Mouse (Mus musculus): ENCODE data around the gene Grm2.
"Not testable (repeated sequence)": the region's sequence is repeated elsewhere in the genome, so short reads cannot be mapped to it uniquely, and the experiment has no call there.

The Grm2 gene

DNA sequence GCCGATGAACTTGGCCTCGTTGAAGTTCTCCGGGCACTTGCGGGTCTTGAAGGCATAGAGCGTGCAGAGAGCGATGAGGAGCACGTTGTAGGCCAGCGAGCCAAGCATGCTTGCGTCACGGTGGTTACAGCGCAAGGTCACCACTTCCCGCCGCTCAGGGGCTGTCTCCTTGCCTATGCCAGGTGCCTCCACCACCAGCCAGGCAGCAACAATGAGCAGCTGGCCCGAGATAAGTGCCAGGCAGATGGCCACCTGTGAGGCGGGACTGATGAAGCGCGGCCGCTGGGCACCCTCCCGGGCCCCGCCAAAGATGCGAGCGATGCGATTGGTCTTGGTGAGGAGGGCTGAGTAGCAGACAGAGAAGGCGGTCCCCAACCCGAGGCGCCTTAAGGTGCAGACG is 8.7 kb downstream of the Grm2 start:
- no peak for DNase-seq

DNA sequence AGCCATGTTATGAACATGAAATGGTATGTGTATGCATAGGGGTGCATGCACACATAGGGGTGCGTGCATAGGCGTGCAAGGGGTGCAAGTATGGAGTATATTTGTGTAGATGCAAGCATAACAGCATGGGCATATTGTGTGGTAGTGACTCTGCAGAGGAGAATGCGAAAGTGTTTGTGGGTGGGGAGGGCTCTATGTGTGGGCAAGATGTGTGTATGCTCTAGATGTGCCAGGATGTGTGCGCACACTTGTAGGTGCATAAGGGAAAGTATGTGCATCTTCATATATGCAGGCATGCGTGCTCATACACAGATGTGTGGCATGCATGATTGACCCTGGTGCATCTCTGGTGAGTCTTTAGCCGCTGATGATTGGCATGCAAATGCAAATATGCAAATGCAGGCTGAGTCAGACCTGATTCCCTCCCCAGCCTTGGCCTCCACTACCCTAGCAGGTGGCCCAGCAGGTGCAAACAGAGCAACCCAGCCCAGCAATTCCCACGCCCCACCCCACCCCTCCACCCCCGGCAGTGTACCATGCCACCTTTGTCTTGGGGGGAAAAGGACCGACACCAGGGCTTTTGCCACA is 10.1 kb downstream of the Grm2 start:
- no peak for DNase-seq

DNA sequence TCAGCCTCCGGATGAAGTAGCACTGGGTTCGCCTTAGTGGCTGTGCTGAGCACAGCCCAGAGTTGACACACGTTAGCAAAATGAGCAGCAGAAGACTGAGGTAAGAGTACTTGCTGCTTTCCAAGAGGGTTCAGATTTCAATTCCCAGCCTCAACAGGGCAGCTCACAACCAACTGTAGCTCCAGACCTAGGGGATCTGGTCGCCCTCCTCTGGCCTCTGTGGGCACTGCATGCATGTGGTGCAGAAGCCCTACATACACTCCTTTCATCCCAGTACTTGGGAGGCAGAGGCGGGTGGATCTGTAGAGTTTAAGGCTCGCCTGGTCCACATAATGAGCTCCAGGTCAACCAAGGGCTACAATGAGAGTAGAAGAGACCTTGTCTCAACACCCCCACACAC is 12.1 kb downstream of the Grm2 start:
- DNase-seq, result no peak

DNA sequence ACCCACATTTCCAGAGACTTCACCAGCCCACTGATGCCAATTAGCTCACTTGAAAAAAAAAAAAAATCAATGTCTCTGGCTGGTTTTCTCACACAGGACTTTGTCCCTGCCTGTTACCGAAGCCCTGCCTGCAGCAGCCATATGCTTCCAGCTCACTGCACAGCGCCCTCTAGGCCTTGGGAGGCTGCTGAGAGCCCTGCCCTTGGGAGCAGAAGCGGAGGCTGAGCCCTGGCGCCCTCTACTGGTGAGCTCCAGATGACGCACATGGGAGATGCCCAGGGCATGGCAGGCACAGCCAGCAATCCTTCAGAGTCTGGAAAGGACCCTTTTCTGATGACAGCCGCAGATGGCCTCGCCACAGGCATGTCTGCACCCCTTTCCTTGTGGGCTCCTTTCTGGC is 12.8 kb downstream of the Grm2 start:
- peak; percentile 56 for DNase-seq

DNA sequence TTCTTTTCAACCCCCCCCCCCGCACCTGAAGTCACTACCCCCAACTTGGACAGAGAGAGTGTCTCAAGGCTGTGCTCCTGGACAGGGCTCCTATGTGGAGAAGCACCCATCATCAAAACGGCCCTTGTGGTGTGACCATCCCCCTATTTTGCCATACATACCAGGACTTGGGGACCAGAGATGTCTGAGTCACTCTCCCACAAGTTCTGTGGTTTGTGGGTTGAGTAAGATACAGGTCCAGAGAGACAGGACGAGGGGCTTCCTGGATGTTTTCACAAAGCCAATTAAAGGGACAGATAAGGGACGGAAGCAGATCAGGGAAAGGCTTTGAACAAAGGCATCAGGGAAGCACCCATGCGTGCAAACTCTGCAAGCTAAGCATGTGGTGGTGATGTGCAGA is 14.5 kb downstream of the Grm2 start:
- DNase-seq, result no peak

DNA sequence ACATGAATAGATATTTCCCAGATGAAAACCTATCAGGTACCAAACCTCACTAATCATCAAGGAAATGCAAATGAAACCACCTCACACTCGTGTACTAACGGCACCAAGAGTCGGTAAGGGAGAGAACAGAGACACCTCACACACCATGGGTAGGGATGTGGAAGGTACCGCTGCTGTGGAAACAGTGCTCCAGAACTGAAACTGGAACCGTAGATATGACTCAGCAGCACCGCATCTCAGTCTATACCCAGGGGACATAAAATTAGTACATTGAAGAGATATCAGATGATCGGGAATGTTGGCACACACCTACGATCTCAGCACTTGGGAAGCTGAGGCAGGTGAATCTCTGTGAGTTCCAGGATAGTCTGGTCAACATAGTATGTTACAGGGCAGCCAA is 17.7 kb downstream of the Grm2 start:
- no peak for DNase-seq

DNA sequence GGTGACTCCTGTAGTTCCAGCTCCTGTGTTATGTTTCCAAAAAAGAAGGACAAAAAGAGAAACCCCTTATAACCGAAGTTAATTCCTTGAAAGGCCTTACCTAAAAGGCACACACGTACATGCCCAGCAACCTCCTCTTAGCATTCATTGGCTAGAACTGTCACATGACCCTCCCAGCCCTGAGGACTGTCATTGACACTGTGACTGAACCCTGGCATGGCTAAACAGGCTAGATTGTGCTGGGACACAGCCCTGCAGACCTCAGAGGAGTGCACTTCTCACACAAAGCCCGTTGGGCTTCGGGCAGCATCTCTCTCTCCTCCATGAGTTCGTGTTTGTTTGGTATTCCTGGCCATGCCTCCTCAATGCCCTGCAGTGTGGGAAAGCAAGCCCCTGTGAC is 23.7 kb downstream of the Grm2 start:
- DNase-seq, result no peak

DNA sequence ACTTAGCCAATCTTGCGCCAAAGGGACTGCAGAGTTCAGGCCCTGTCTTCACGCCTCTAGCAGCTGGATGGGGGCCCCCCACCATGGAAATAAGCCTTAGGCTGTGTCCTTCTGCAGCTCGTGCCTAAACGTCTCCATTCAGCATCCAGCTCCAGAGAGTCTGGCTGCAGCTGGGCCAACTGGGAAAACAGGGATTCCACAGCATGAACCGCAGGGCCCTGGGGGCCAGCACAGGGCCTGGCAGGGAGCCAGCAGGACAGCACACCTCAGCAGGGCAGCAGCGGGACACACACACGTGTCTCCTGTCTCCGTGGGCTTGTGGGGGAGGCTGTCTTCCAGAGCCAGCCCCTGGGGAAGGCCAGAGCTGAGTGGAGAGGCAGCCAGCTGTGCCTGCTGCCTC is 28.1 kb downstream of the Grm2 start:
- DNase-seq, result not testable (repeated sequence)

DNA sequence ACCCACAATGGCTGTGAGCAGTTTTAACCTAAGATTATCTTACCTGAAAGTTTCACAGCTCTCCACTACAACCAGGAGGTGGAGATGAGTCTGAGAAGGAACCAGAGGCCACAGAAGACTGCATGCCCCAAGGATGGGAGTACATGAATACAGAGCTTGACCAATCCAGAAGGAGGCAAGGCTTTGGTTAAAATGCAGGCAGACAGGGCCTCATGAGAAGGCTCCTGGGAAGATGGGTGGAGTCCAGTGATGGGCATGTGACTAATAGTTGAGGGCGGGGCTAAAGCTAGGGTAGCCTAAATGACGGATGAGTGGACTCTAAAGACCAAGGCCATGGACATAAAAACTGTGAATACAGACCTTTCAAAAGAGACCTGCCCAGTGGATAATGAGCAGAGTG is 29.6 kb downstream of the Grm2 start, which contains the start of gene Iqcf6:
TSS of gene Iqcf6 (plus strand) at position 301 of the 400 bp plus-strand sequence.
- DNase-seq, result no peak

DNA sequence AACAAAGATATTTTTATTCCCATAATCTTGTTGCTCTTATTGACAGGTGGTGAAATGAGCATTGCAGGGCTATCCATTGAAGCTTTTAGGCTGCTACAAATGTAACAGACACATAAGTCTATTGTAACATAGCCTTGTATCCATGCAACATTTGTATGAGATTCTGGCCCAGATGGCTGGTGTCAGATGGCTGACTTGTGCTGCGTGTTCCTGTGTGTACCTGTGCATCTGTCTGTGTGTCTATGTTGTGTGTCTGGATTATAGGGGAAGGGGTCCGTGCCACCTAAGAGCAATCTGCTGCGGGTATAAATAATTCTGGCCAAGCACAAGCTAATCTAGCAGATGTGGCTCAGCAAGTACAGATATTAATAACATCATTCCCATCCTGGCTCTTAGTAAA is 38.4 kb downstream of the Grm2 start:
- DNase-seq, result no peak

DNA sequence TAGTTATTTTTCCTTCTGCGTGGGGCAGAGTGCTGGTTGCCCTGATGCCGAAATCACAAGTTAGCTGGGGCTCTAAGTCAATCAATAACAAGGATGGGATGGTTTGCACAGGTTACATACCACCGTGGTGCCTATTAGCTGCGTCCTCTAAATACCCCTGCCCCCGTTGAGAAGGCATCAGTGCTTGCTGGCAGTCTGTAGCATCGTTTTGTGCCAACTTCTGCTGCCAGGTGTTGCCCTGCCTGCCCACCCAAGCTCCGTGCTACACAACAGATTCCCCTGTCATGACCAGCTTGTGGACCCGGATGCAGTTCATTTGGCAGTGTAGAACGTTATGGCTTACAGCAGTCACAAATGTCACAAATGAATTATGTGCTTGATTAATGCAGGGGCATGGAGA is 39.6 kb downstream of the Grm2 start:
- no peak for DNase-seq

DNA sequence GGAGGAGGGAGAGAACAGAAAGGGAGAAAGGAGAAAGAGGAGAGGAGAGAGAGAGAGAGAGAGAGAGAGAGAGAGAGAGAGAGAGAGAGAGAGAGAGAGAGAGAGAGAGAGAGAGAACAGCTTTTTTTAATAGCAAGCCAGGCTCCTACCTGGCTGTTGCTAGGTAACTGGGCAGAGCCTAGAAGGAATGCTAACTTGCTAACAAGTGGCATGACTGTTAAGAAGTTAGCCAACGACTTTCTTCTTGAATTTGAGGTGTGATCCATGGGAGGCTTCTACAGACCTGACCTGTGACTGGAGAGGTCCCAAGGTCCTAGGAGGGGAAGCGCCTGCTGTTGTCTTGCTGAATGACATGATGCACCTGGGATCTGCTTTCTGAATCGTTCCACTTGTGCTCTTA is 41.3 kb downstream of the Grm2 start:
- DNase-seq, result no peak

DNA sequence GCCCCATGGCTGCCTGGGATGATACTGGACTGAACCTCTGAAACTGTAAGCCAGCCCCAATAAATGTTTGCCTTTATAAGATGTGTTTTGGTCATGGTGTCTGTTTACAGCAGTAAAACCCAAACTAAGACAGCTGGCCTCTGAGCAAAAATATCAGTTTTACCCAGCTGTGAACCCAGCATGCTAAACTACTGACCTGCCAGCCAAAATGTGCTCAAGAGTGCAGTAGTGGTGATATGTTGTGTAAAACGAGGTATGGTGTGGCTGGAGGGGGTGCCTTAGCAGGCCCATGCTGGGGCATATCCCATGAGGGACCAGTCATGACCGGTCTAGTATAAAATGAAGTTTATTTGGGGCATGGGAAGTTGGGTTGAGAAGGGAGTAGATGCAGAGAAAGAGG is 41.9 kb downstream of the Grm2 start:
- DNase-seq, result no peak

DNA sequence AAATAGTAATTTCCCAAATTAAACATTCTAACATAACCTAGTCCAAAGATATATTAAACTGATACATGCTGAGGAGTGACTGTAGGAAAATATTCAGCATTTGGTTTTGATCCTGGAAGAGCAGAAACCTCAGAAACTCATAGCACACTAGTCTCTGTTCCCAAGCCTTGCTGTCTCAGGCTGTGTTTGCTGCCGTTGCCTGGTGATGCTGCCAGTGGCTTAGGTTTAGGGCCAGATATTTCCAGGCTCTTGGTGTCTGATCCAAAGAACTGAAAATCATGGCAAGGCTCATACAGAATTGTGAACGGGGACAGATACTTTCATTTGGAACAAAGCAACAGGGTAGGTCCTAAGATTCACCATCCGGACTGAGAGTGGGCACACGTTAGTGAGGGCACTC is 45.2 kb downstream of the Grm2 start:
- no peak for DNase-seq

DNA sequence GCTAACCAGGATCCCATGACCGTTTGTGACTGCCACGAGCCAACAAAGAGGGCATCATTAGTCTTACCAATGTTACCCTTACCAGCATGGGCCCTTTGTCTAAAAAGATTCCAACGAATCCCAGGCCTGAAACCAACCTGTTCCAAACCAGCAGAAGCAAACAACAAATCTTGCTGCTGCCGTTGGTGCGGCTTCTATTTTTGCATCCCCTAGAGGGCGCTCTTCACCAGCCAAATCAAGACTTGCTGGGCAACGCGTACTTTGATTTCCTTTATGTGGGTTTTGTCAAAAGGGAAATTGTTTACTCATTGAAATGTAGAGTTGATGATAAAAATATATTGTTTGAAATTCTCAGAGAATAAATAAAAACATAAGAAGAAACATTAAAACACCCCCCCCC is 55.3 kb downstream of the Grm2 start:
- peak; percentile 26 for DNase-seq

DNA sequence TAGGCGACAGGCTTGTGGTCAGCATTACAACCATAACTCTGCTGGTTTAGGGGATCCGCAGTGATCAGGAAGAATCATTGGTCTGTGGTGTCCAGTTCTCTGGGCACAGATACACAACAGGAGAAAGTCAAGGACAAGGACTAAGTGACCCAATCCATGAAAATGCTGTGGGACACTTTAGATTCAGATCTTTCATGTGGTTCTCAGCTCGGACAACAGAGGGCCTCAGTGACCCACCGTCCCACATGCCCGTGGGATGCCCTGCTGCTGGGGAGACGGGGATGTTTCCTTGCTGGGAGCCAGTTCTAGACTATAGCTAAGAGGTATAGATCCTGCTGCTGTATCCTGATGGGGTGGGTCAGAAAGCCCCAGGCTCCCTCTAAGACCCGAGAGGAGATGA is 57.4 kb downstream of the Grm2 start:
- DNase-seq, result no peak

DNA sequence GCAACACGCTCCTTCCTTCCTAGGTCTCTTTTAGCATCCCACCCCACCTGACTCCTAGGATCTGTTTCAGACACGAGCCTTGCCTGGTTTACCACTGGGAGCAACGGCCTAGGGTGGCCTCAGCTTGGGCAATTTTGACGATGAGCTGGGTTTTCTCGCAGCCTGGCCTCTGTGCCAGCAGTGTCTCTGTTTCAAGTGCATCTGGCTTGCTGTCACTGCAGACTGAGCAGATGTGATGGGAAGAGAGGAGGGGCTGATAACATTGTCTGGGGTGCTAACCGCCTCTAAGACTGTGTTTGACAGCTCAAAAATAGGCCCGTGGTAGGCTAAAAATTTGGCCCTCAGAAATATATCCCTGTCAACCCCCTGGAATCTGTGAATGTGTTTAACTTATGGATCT is 60.0 kb downstream of the Grm2 start:
- no peak for DNase-seq

DNA sequence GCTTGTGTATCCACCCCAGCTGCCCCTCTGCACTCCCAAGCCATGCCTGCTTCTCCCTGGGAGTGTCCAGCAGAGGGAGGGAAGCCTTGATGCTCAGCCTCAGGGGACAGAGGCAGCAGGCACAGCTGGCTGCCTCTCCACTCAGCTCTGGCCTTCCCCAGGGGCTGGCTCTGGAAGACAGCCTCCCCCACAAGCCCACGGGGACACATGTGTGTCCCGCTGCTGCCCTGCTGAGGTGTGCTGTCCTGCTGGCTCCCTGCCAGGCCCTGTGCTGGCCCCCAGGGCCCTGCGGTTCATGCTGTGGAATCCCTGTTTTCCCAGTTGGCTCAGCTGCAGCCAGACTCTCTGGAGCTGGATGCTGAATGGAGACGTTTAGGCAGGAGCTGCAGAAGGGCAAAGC is 60.5 kb downstream of the Grm2 start:
- DNase-seq, result not testable (repeated sequence)
